Mouse (Mus musculus) mouse embryonic stem cell (cell line): Measurements from ENCODE around the gene Slc35e3.

ENCODE experiments used
- in situ Hi-C, 2 experiments: fragments of 300-500 bp; cut with MboI; formaldehyde crosslinking; loops; 1 replicate in 1 of 2; 3 replicates in 1 of 2; pipeline ENCODE4 v1.14.3; 2019 to 2020; ENCODE audit warnings: low sequenced_read_pairs in 2 of 2, low pct_unique_long_range_greater_than_20kb in 1 of 2, mixed read lengths in 1 of 2; ENCODE audit not compliant: unreplicated experiment in 1 of 2

The Slc35e3 gene

GRCm38 (mm10) chr10:117697561-117698115, 48.5 kb downstream of the Slc35e3 start:
- in situ Hi-C loops, result loop anchor here in 1 of 2 experiments (25.0 kb wide), 1 partner anchor 635 kb away; the partner anchor contains the start of gene Cct2

- in situ Hi-C loops, result loop anchor here in 1 of 2 experiments (25.0 kb wide), 1 partner anchor 635 kb away; the partner anchor contains the start of gene Cct2
Observed at GRCm38 (mm10) chr10:117696827-117697560, 49.2 kb downstream of the Slc35e3 start.

GRCm38 (mm10) chr10:117696021-117696826, 49.9 kb downstream of the Slc35e3 start:
- in situ Hi-C loops, result loop anchor here in 1 of 2 experiments (25.0 kb wide), 1 partner anchor 634 kb away; the partner anchor contains the start of gene Cct2

- in situ Hi-C loops, result loop anchor here in 1 of 2 experiments (25.0 kb wide), 1 partner anchor 633 kb away; the partner anchor contains the start of gene Cct2
Observed at GRCm38 (mm10) chr10:117695605-117696004, 50.6 kb downstream of the Slc35e3 start.

GRCm38 (mm10) chr10:117695027-117695426, 51.1 kb downstream of the Slc35e3 start:
- in situ Hi-C loops, result loop anchor here in 1 of 2 experiments (25.0 kb wide), 1 partner anchor 633 kb away; the partner anchor contains the start of gene Cct2

- in situ Hi-C loops, result loop anchor here in 1 of 2 experiments (25.0 kb wide), 1 partner anchor 632 kb away; the partner anchor contains the start of gene Cct2
Observed at GRCm38 (mm10) chr10:117694255-117694953, 51.8 kb downstream of the Slc35e3 start.

GRCm38 (mm10) chr10:117692953-117693352, 53.2 kb downstream of the Slc35e3 start:
- in situ Hi-C loops, result loop anchor here in 1 of 2 experiments (25.0 kb wide), 1 partner anchor 631 kb away; the partner anchor contains the start of gene Cct2

- in situ Hi-C loops, result loop anchor here in 1 of 2 experiments (25.0 kb wide), 1 partner anchor 630 kb away; the partner anchor contains the start of gene Cct2
Observed at GRCm38 (mm10) chr10:117692173-117692572, 54.0 kb downstream of the Slc35e3 start.

- in situ Hi-C loops, result loop anchor here in 1 of 2 experiments (25.0 kb wide), 1 partner anchor 629 kb away; the partner anchor contains the start of gene Cct2
Observed at GRCm38 (mm10) chr10:117691389-117691968, 54.7 kb downstream of the Slc35e3 start.

- in situ Hi-C loops, result loop anchor here in 1 of 2 experiments (25.0 kb wide), 1 partner anchor 629 kb away; the partner anchor contains the start of gene Cct2
Observed at GRCm38 (mm10) chr10:117690770-117691296, 55.3 kb downstream of the Slc35e3 start.

GRCm38 (mm10) chr10:117690101-117690352, 56.1 kb downstream of the Slc35e3 start:
- in situ Hi-C loops, result loop anchor here in 1 of 2 experiments (25.0 kb wide), 1 partner anchor 628 kb away; the partner anchor contains the start of gene Cct2

- in situ Hi-C loops, result loop anchor here in 1 of 2 experiments (10.0 to 25.0 kb wide), 2 partner anchors 235 to 627 kb away; partner anchors contain the start of gene Cct2
Observed at GRCm38 (mm10) chr10:117689297-117690100, 56.7 kb downstream of the Slc35e3 start.

GRCm38 (mm10) chr10:117688204-117689151, 57.7 kb downstream of the Slc35e3 start:
- in situ Hi-C loops, result loop anchor here in 1 of 2 experiments (10.0 to 25.0 kb wide), 2 partner anchors 234 to 626 kb away; partner anchors contain the start of gene Cct2

- in situ Hi-C loops, result loop anchor here in 1 of 2 experiments (10.0 to 25.0 kb wide), 2 partner anchors 233 to 625 kb away; partner anchors contain the start of gene Cct2
Observed at GRCm38 (mm10) chr10:117687577-117687976, 58.6 kb downstream of the Slc35e3 start.

- in situ Hi-C loops, result loop anchor here in 1 of 2 experiments (10.0 to 25.0 kb wide), 2 partner anchors 232 to 625 kb away; partner anchors contain the start of gene Cct2
Observed at GRCm38 (mm10) chr10:117687018-117687417, 59.1 kb downstream of the Slc35e3 start.
